Mouse (Mus musculus) stomach, postnatal 0 days (tissue): ENCODE data around the gene Pld3. TPM values are rescaled to one million over a fixed set of nuclear protein-coding genes. Genes with fewer than 3 reads are reported as not detected.

ENCODE experiments used
- ATAC-seq: fragments of 200-750 bp; cut with Nextera tagmentation; 2 replicates; pipeline ENCODE4 v1.8.0; 2017; ENCODE audit not compliant: low FRiP score, low TSS enrichment
- DNase-seq: peaks from one replicate; pipeline ENCODE4 v3.0.0-alpha.2; 2016; ENCODE audit warnings: low spot score
- H3K27ac ChIP-seq: fragments of 300-500 bp; sonication (generic); replicated peaks from 2 replicates; pipeline ENCODE4 v1.5.1; 2014; ENCODE audit warnings: mild to moderate bottlenecking, control low read depth
- H3K27me3 ChIP-seq: fragments of 300-500 bp; sonication (generic); 2 replicates; pipeline ENCODE4 v1.6.1; 2014; ENCODE audit warnings: low read length; ENCODE audit not compliant: control insufficient read depth, insufficient read depth
- H3K36me3 ChIP-seq: fragments of 300-500 bp; sonication (generic); 2 replicates; pipeline ENCODE4 v1.6.1; 2014; ENCODE audit warnings: low read length, mixed read lengths; ENCODE audit not compliant: control insufficient read depth, insufficient read depth
- H3K4me1 ChIP-seq: fragments of 300-500 bp; sonication (generic); replicated peaks from 2 replicates; pipeline ENCODE4 v1.6.1; 2014; ENCODE audit warnings: antibody characterized with exemption; ENCODE audit not compliant: control insufficient read depth, insufficient read depth
- H3K4me2 ChIP-seq: fragments of 300-500 bp; sonication (generic); replicated peaks from 2 replicates; pipeline ENCODE4 v1.6.1; 2014; ENCODE audit warnings: low read depth, mild to moderate bottlenecking, control low read depth, moderate library complexity
- H3K4me3 ChIP-seq: fragments of 300-500 bp; sonication (generic); 2 replicates; pipeline ENCODE4 v1.5.1; 2014; ENCODE audit warnings: low read depth, low read length, control low read depth
- H3K9ac ChIP-seq: fragments of 300-500 bp; sonication (generic); 2 replicates; pipeline ENCODE4 v1.6.1; 2014; ENCODE audit warnings: mild to moderate bottlenecking, low read length, control low read depth, mixed read lengths
- H3K9me3 ChIP-seq: fragments of 300-500 bp; sonication (generic); 2 replicates; pipeline ENCODE4 v1.6.1; 2016; ENCODE audit warnings: low read length; ENCODE audit not compliant: control insufficient read depth
- CTCF ChIP-seq: IDR thresholded peaks from 2 replicates; pipeline ENCODE4 v1.5.1; 2016; ENCODE audit warnings: antibody characterized with exemption, low read depth, mild to moderate bottlenecking, moderate library complexity
- EP300 ChIP-seq: optimal IDR thresholded peaks from 2 replicates; pipeline ENCODE3; 2016; ENCODE audit warnings: antibody characterized with exemption
- WGBS: fragments of 180-500 bp; shearing (Covaris S2); extraction: QIAGEN DNeasy Blood & Tissue Kit; methylation state at CpG from one replicate; pipeline ENCODE4 v1.1.7; 2014; 5-methylcytosine and 5-hydroxymethylcytosine counted together
- polyA plus RNA-seq: library from polyadenylated mRNA; unstranded; fragments of >200 nt; fragmentation: Nextera tagmentation; extraction: Ambion mirVana; gene quantifications from 2 replicates; pipeline ENCODE4 v1.2.1, GENCODE M21; 2015

Gene Pld3
- polyA plus RNA-seq, 1 experiment from 2014 or later = 117 TPM

DNA sequence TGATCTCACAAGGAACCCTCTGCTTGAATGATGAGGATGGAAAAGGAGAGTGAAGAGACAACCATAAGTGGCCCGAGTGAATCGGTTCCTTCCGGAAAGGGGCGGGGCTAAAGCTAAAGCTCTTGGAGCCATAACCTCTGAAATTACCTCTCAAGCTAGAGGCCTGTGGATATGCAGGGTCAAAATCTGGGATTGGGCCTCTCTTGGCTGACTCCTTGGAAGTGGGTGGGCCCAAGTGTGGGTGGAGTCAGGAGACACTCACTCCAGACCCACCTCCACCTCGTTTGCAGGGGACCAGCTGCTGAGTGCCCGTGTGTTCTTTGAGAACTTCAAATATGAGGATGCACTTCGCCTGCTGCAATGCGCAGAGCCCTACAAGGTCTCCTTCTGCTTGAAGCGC is 38.1 kb downstream of the Pld3 start:
- peak; percentile 33 for ATAC-seq

GRCm38 (mm10) chr7:27510809-27511208 is 42.2 kb downstream of the Pld3 start:
- DNase-seq (no peak), ATAC-seq (no peak)
- no peaks in the 10 kb centered on the region for H3K27me3 ChIP-seq
- no peak overlapping the region for H3K9ac ChIP-seq
- peaks cover 5% of the 10 kb centered on the region for H3K4me1 ChIP-seq
- no peak overlapping the region for H3K4me3 ChIP-seq
- H3K27ac ChIP-seq = no peak overlapping the region
- no peaks in the 10 kb centered on the region for H3K36me3 ChIP-seq
- 82% methylated on average over 2 of the region's 2 CpGs for WGBS
- H3K9me3 ChIP-seq = no peaks in the 10 kb centered on the region
- TF ChIP-seq EP300 = no peak
- TF ChIP-seq CTCF = no peak
- H3K4me2 ChIP-seq = no peak overlapping the region

More for the DNA sequence above, 38.1 kb downstream of the Pld3 start:
- Histone ChIP-seq H3K4me3 (no peak overlapping the region), H3K27me3 (no peaks in the 10 kb centered on the region), H3K4me2 (no peak overlapping the region), H3K27ac (no peak overlapping the region), H3K9ac (no peak overlapping the region), H3K36me3 (0 out of 2 replicates have a peak, but pooled peaks cover 3% of the 10 kb centered on the region), H3K9me3 (no peaks in the 10 kb centered on the region), H3K4me1 (no peaks in the 10 kb centered on the region)
- no peak for DNase-seq
- TF ChIP-seq EP300 (no peak), CTCF (no peak)
- 74% methylated on average over 9 of the region's 9 CpGs for WGBS

- no peaks in the 10 kb centered on the region for H3K27me3 ChIP-seq
- WGBS = 18% methylated on average over 6 of the region's 6 CpGs
- peak; percentile 74 for ATAC-seq
- H3K27ac ChIP-seq = peak overlapping the region; percentile 91
- DNase-seq = peak; percentile 60
- H3K9me3 ChIP-seq = no peaks in the 10 kb centered on the region
- H3K9ac ChIP-seq = no peak overlapping the region
- TF ChIP-seq CTCF (peak; percentile 86), EP300 (no peak)
- H3K36me3 ChIP-seq = no peaks in the 10 kb centered on the region
- H3K4me3 ChIP-seq = peak overlapping the region; percentile 49
- H3K4me2 ChIP-seq = peak overlapping the region; percentile 59
- H3K4me1 ChIP-seq = peaks cover 5% of the 10 kb centered on the region
Observed at GRCm38 (mm10) chr7:27508648-27509005, 44.4 kb downstream of the Pld3 start.

GRCm38 (mm10) chr7:27507711-27508647 is 45.0 kb downstream of the Pld3 start:
- H3K9me3 ChIP-seq = no peaks in the 10 kb centered on the region
- whole genome bisulfite sequencing = under 1% methylated on average over 52 of the region's 54 CpGs
- peak overlapping the region; percentile 97 for H3K27ac ChIP-seq
- no peaks in the 10 kb centered on the region for H3K36me3 ChIP-seq
- H3K27me3 ChIP-seq = no peaks in the 10 kb centered on the region
- H3K9ac ChIP-seq = peak overlapping the region; percentile 73
- TF ChIP-seq CTCF (peak; percentile 47), EP300 (no peak)
- peak; percentile 95 for ATAC-seq
- H3K4me2 ChIP-seq = peak overlapping the region; percentile 59
- peak; percentile 100 for DNase-seq
- peaks cover 5% of the 10 kb centered on the region for H3K4me1 ChIP-seq
- H3K4me3 ChIP-seq = peak overlapping the region; percentile 49

GRCm38 (mm10) chr7:27506765-27507370 is 46.1 kb downstream of the Pld3 start:
- no peak for TF ChIP-seq CTCF
- no peak for TF ChIP-seq EP300
- Histone ChIP-seq H3K4me1 (peaks cover 5% of the 10 kb centered on the region), H3K27me3 (no peaks in the 10 kb centered on the region), H3K4me2 (peak overlapping the region; percentile 59), H3K9ac (peak overlapping the region; percentile 13; the same call in 1 of the 2 replicates), H3K36me3 (no peaks in the 10 kb centered on the region), H3K4me3 (peak overlapping the region; percentile 49), H3K9me3 (no peaks in the 10 kb centered on the region), H3K27ac (peak overlapping the region; percentile 97)
- ATAC-seq = no peak
- WGBS = 25% methylated on average over 9 of the region's 9 CpGs
- DNase-seq = no peak

- no peak for TF ChIP-seq EP300
- TF ChIP-seq CTCF = no peak
- Histone ChIP-seq H3K4me3 (no peak overlapping the region), H3K9ac (no peak overlapping the region), H3K9me3 (no peaks in the 10 kb centered on the region), H3K4me2 (no peak overlapping the region), H3K4me1 (no peaks in the 10 kb centered on the region), H3K36me3 (no peaks in the 10 kb centered on the region), H3K27me3 (no peaks in the 10 kb centered on the region), H3K27ac (peak overlapping the region; percentile 30; the same call in 1 of the 2 replicates)
- ATAC-seq = no peak; the same call in 1 of the 2 replicates
- DNase-seq = no peak
- WGBS = 51% methylated on average over 4 of the region's 4 CpGs
Observed at GRCm38 (mm10) chr7:27501620-27502019, 51.4 kb downstream of the Pld3 start.
